ENCODE assay signal across 8 mouse cellular contexts in the genomic region with DNA sequence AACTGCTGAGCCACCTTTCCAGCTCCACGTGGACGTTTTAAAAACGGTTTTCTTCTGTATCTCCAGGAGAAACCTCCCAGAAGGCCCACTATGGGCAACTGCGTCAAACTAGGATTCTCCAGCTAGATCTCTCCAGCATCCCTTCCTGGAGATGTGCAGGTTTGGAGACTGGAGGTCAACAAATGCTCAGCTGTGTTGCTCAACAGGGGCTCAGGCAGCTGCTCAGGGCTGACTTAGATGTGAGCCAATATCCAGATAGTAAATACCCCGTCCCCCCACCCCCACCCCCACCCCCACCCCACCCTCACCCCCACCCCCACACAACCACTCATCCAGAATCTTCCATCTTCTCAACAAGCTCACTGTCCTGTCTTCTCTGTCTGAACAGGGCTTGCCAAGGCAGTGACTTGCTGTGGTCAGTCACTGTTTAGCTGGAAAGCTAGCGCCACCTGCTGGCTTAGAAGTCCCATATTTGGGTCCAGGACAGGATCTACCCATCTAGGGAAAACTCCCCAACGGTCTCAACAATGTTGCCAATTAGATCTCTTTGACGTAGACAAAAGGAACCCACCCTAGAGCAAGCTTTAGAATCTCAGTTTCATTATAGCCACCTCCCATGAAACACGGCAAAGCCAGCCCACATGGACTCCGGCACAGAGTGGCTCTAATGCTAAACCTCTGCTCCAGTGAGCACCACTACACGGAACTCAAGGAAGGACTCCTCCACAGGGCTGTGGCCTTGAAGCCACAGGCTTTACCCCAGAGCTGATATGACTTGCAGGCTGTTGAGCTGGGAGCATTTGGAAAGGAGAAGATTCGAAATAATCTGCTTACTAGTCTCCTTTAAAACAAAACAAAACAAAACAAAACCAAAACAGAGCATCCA.
DNase-seq lines count a peak whose midpoint lies in the region; ATAC-seq and TF ChIP-seq lines count a peak whose summit lies in the region.

No protein-coding gene starts in this region.

- H3K27me3 ChIP-seq in C2C12 (ENCODE audit: control insufficient read depth, insufficient read depth, insufficient read length) = no peaks in the 10 kb centered on the region
- H3K27me3 ChIP-seq in embryonic facial prominence, embryonic 15.5 days = no peaks in the 10 kb centered on the region
- H3K27me3 ChIP-seq in heart, embryonic 12.5 days (replicated peaks) = no peaks in the 10 kb centered on the region
- no peaks in the 10 kb centered on the region for H3K27me3 ChIP-seq in kidney, postnatal 0 days (ENCODE audit: insufficient read depth, low read length)

- TF ChIP-seq CTCF in C2C12 (IDR thresholded peaks at IDR 0.05; ENCODE audit: control insufficient read depth, insufficient read depth, insufficient read length) = peak; percentile 67
- peak; percentile 89 for TF ChIP-seq CTCF in kidney, postnatal 0 days (IDR thresholded peaks at IDR 0.05; ENCODE audit: low read depth)
- peak; percentile 91 for TF ChIP-seq CTCF in lung, adult 2 months (IDR thresholded peaks at IDR 0.05; ENCODE audit: insufficient read depth, low read length)

- H3K4me3 ChIP-seq in C2C12 (ENCODE audit: insufficient read depth, poor library complexity, severe bottlenecking) = no peak overlapping the region
- H3K4me3 ChIP-seq in embryonic facial prominence, embryonic 15.5 days (replicated peaks) = no peak overlapping the region
- no peak overlapping the region for H3K4me3 ChIP-seq in heart, embryonic 12.5 days
- no peak overlapping the region for H3K4me3 ChIP-seq in kidney, postnatal 0 days (replicated peaks; ENCODE audit: low read depth, low read length)
- H3K4me3 ChIP-seq in lung, adult 2 months (replicated peaks; ENCODE audit: extremely low read depth, low read depth, low read length) = no peak overlapping the region

- no peaks in the 10 kb centered on the region for H3K36me3 ChIP-seq in C2C12 (ENCODE audit: control insufficient read depth, insufficient read depth)
- H3K36me3 ChIP-seq in embryonic facial prominence, embryonic 15.5 days = no peaks in the 10 kb centered on the region
- no peaks in the 10 kb centered on the region for H3K36me3 ChIP-seq in heart, embryonic 12.5 days
- H3K36me3 ChIP-seq in kidney, postnatal 0 days (ENCODE audit: insufficient read depth, low read length) = no peaks in the 10 kb centered on the region

- H3K27ac ChIP-seq in embryonic facial prominence, embryonic 15.5 days (replicated peaks) = no peak overlapping the region
- no peak overlapping the region for H3K27ac ChIP-seq in heart, embryonic 12.5 days (ENCODE audit: poor library complexity, severe bottlenecking)
- no peak overlapping the region for H3K27ac ChIP-seq in kidney, postnatal 0 days

- H3K9ac ChIP-seq in embryonic facial prominence, embryonic 15.5 days = no peak overlapping the region
- H3K9ac ChIP-seq in heart, embryonic 12.5 days = no peak overlapping the region
- no peak overlapping the region for H3K9ac ChIP-seq in kidney, postnatal 0 days (ENCODE audit: low read depth, low read length)

- no peak for TF ChIP-seq POLR2A in lung, adult 2 months (IDR thresholded peaks at IDR 0.05; ENCODE audit: borderline replicate concordance, extremely low read depth, low read depth, low read length)

- H3ac ChIP-seq in C2C12 (ENCODE audit: control insufficient read depth, insufficient read length, low read depth) = no peak overlapping the region

- H3K4me1 ChIP-seq in embryonic facial prominence, embryonic 15.5 days = peaks cover 9% of the 10 kb centered on the region
- H3K4me1 ChIP-seq in heart, embryonic 12.5 days (replicated peaks) = peaks cover 21% of the 10 kb centered on the region
- peaks cover 5% of the 10 kb centered on the region; the same call in 1 of the 2 replicates for H3K4me1 ChIP-seq in kidney, postnatal 0 days (replicated peaks; ENCODE audit: insufficient read depth, low read length)
- peaks cover 2% of the 10 kb centered on the region; the same call in 1 of the 2 replicates for H3K4me1 ChIP-seq in lung, adult 2 months (ENCODE audit: control insufficient read depth, insufficient read depth, low read length)

- ATAC-seq in embryonic facial prominence, embryonic 15.5 days (ENCODE audit: insufficient number of reproducible peaks, low FRiP score, low TSS enrichment, low read depth) = 0 out of 2 replicates have a peak, but pooled peaks have one; percentile 75
- ATAC-seq in heart, embryonic 12.5 days (ENCODE audit: insufficient number of reproducible peaks, low FRiP score) = peak; percentile 74; the same call in 1 of the 2 replicates
- ATAC-seq in kidney, postnatal 0 days (replicated peaks; ENCODE audit: low FRiP score, low read depth) = peak; percentile 52; the same call in 1 of the 2 replicates

- no peaks in the 10 kb centered on the region for H3K9me3 ChIP-seq in embryonic facial prominence, embryonic 15.5 days (replicated peaks)
- peaks cover 3% of the 10 kb centered on the region; the same call in 1 of the 2 replicates for H3K9me3 ChIP-seq in heart, embryonic 12.5 days (replicated peaks)
- no peaks in the 10 kb centered on the region for H3K9me3 ChIP-seq in kidney, postnatal 0 days (replicated peaks; ENCODE audit: low read length)

- H3K79me2 ChIP-seq in C2C12 (ENCODE audit: control insufficient read depth, insufficient read depth) = no peaks in the 10 kb centered on the region

- WGBS in embryonic facial prominence, embryonic 15.5 days = 43% methylated on average over 12 of the region's 12 CpGs
- WGBS in heart, embryonic 12.5 days = 48% methylated on average over 12 of the region's 12 CpGs
- 41% methylated on average over 12 of the region's 12 CpGs for WGBS in kidney, postnatal 0 days
- 47% methylated on average over 12 of the region's 12 CpGs for WGBS in lung, adult 2 months

- peak; percentile 84 to 91 for DNase-seq in adrenal gland, postnatal 36 days
- peak; percentile 94 for DNase-seq in kidney, postnatal 0 days (ENCODE audit: low spot score)
- peak; percentile 73 for DNase-seq in lung, adult 2 months
- peak; percentile 69 for DNase-seq in ovary, postnatal 10 days (ENCODE audit: low spot score)
- peak; percentile 58 to 66 for DNase-seq in urinary bladder, adult 18-20 months (ENCODE audit: low spot score in 2 of 2)

- no peak overlapping the region for H3K4me2 ChIP-seq in embryonic facial prominence, embryonic 15.5 days (replicated peaks)
- no peak overlapping the region for H3K4me2 ChIP-seq in heart, embryonic 12.5 days
- H3K4me2 ChIP-seq in kidney, postnatal 0 days (ENCODE audit: low read length) = no peak overlapping the region

- H3K79me3 ChIP-seq in C2C12 (ENCODE audit: low read depth) = no peaks in the 10 kb centered on the region

TF ChIP-seq in C2C12, 6 proteins besides CTCF, POLR2A, EP300 and RAD21:
- TF ChIP-seq MYOG (IDR thresholded peaks at IDR 0.05; ENCODE audit: control insufficient read depth, extremely low read depth, insufficient read length) (no peak), USF1 (IDR thresholded peaks at IDR 0.05; ENCODE audit: low read depth) (no peak), MYOD1 (IDR thresholded peaks at IDR 0.05; ENCODE audit: control insufficient read depth, insufficient read length, low read depth) (no peak), FOSL1 (IDR thresholded peaks at IDR 0.05; ENCODE audit: insufficient read depth, low read length, poor library complexity, severe bottlenecking) (no peak), CEBPB (IDR thresholded peaks at IDR 0.05; ENCODE audit: low read depth) (no peak), MAX (IDR thresholded peaks at IDR 0.05) (no peak)
